Mouse (Mus musculus): ENCODE data around the gene 5730522E02Rik. TPM values are rescaled to one million over a fixed set of nuclear protein-coding genes. Genes with fewer than 3 reads are reported as not detected.
A peak's percentile ranks its signal among the peaks of the same experiment; 100 is the strongest.
"Not testable (repeated sequence)": the region's sequence is repeated elsewhere in the genome, so short reads cannot be mapped to it uniquely, and the experiment has no call there.

Gene 5730522E02Rik
- total RNA-seq (2021): 10 to 100 TPM; 13.9 to 14.0 TPM
- long read RNA-seq, experiment 1, partial matches to known transcripts: 2 of 8 reads
- long read RNA-seq, experiment 1, other reads (novel, unspliced or antisense): 6 of 8 reads
- long read RNA-seq, experiment 2, partial matches to known transcripts: 0 of 5 reads
- long read RNA-seq, experiment 2, other reads (novel, unspliced or antisense): 5 of 5 reads

DNA sequence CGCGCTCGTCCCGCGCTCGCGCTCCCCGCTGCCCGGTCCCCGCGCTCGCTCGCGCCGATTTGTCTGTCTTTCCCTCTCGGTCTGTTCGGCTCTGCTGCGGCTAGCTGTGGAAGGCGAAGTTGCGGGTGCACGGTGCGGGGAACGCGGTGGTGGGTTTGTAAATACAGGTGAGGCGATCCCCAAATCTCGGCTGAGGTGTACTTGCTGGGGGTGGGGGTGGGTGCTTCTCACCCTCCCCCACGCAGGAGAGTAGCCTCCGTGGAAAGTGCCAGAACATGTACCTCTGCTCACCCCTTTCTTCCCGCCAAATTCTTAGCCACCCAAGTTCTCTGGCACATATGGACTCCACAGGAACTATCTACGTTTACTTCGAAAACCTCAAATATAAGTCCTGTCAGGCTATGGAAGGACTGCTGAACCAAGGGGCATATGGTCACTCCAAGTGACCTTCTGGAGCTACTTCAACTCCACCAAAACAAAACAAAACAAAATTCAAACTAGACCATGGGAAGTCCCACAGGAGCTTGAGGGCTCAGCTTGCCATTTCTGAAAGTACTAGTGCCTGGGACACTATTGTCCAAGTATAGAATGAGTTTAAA, at the start of gene 5730522E02Rik:
Gene 5730522E02Rik, minus strand, starts transcription at position 182 of the 599 bp plus-strand sequence.
- DNase-seq (ENCODE audit: low spot score in 2 of 2): no peak
- peak within 1 kb of the TSS; percentile 93 for H3K27ac ChIP-seq
- TF ChIP-seq CTCF (conservative IDR thresholded peaks at IDR 0.05): no peak

DNA sequence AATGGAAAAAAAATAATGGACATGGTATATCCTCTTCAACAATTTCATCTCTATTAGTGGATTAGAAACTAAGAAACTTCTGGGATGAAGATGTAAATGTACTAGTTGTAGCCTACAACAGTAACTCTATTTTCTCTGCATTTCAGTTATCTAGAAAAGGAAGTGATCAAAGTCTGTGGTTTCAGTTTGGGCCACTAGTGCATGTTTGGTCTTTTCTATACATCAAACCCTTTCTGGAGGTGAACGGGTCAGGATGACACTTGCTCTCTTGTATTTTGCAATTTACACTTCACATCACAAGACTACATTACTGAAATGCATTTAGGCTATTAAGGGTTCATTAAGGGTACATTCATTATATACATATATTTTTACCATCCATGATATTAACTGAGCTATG, 26.0 kb upstream of the 5730522E02Rik start:
- no peak for TF ChIP-seq CTCF (conservative IDR thresholded peaks at IDR 0.05)
- DNase-seq (ENCODE audit: low spot score in 2 of 2): no peak
- no peak overlapping the region for H3K27ac ChIP-seq
- H3K4me3 ChIP-seq: no peak overlapping the region

More for the DNA sequence above, at the start of gene 5730522E02Rik:
- H3K4me3 ChIP-seq: peak within 1 kb of the TSS; percentile 75

DNA sequence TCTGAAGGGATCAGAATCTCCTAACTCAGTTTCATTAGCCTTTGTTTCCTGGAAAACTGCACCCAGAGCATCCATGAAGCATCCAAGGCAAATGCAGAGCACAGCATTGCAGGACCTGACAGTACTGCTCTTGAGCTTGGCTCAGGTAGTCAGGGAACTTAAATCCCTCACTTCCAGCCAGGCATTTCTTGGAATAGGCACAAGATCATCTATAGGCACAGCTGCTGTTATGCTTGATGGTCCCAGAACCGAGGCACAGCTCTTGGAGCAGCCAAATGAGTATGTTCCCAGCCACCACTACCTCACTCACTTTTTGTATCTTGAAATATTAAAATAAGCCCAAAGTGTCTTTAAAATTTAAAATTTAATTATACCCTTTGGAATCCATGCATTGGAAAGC, 19.3 kb upstream of the 5730522E02Rik start:
- no peak for TF ChIP-seq CTCF (conservative IDR thresholded peaks at IDR 0.05)
- no peak for DNase-seq (ENCODE audit: low spot score in 2 of 2)
- no peak overlapping the region for H3K27ac ChIP-seq
- no peak overlapping the region for H3K4me3 ChIP-seq

DNA sequence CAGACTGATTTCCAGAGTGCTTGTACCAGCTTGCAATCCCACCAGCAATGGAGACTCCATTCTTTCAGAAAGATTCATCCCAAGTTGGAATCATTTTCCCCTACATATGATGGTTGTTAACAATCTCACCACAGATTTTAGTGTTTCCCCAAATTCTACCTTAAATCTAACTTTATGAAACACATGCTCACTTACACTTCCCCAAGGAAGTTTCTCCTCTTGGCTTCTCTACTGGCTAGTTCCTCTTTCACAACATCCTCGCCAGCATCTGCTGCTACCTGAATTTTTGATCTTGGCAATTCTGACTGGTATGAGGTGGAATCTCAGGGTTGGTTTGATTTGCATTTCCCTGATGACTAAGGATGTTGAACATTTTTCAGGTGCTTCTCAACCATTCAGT, 3.1 kb upstream of the 5730522E02Rik start:
- not testable (repeated sequence) for H3K27ac ChIP-seq; H3K4me3 ChIP-seq; DNase-seq (ENCODE audit: low spot score in 2 of 2)

DNA sequence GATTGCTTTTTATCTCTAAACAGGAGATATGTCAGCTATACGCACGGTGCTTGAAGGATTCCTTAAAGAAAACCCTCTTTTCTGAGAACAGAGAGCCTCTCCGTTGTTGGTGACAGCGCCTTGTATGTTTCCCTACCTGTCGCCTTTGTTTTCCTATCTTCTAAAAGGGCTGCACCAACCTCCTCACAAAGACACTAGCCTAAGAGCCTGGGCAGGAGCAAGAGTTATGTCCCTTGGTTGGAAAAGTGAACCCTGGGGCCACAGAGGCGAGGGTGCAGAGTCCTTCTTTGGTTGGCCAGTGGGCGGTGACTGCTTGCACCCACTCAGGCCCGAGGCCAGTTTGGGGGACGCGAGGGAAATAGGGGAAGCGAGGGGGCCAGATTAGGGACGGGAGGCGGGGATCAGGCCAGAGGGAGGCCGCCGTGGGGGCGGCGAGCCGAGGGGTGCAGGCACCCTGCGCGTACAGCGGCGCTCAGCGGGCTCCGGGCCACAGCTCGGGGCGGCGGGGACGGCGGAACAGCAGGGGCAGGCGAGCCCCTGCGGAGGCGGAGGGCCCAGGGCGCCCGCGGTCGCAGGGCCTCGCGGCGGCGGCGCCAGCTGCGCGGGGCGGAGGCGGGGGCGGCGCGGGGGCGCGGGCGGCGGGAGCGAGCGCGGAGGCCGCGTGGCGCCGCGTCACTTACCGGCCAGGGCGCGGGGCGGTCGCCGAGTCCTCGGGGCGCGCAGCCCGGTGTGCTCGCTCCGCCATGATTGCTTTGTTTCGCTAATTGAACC, 567 bp downstream of the 5730522E02Rik start:
- peak; percentile 30 to 33 for DNase-seq (ENCODE audit: low spot score in 2 of 2)
- Histone ChIP-seq H3K4me3 (peak overlapping the region; percentile 75), H3K27ac (peak overlapping the region; percentile 93)
- TF ChIP-seq CTCF (conservative IDR thresholded peaks at IDR 0.05): no peak

DNA sequence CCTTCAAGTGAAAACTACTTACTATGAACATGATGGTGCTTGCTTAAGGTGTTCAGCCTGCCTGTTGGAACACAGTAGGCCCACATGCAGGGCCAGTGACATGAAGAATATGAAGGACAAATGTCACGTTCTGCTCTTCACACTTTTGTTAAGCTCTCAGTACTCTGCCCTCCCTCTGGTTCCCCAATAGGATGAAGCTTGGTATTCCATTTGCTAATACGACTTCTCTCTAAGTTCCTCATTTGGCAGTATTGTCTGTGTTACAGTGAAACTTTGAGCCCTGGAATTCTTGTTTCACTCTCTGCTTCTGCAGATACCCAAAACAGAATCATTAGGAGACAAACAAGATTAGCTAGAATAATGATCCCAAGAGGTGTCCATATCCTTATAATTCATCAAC, 7.1 kb downstream of the 5730522E02Rik start:
- Histone ChIP-seq H3K27ac (no peak overlapping the region), H3K4me3 (no peak overlapping the region)
- TF ChIP-seq CTCF (conservative IDR thresholded peaks at IDR 0.05): no peak
- DNase-seq (ENCODE audit: low spot score in 2 of 2): no peak

DNA sequence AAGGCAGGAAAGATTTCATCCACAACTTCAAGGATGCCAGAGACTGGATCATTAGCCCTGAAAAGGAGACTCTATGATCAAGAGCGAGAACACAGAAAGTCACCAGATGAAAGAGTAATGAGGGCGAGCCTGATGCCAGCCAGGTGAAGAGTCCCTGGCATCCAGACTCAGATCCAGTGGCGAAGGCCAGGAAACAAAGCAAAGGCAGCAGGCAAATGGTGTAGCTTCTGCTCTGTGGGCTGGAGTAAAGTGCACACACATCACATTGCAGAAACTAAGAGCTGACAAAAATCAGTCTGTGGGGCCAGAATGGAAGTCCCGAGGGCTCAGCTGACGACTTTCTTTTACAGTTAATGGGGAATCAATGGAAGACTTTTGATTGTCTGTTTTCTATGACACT, 7.7 kb downstream of the 5730522E02Rik start:
- no peak for TF ChIP-seq CTCF (conservative IDR thresholded peaks at IDR 0.05)
- Histone ChIP-seq H3K4me3 (no peak overlapping the region), H3K27ac (no peak overlapping the region)
- no peak for DNase-seq (ENCODE audit: low spot score in 2 of 2)

DNA sequence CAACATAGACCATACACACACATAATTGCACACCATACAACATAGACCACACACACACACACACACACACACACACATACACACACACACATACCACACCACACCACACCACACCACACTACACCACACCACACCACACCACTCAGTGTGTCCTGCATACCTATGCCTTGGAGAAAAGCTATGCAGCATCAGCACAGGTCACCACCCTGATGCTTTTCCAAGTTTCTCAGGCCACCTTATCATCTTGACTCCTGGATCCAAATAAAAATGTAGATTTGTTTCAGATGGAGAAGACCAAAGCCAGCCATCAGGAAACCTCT, 8.8 kb downstream of the 5730522E02Rik start:
- Histone ChIP-seq H3K4me3 (no peak overlapping the region), H3K27ac (no peak overlapping the region)
- TF ChIP-seq CTCF (conservative IDR thresholded peaks at IDR 0.05): no peak
- DNase-seq (ENCODE audit: low spot score in 2 of 2): no peak

DNA sequence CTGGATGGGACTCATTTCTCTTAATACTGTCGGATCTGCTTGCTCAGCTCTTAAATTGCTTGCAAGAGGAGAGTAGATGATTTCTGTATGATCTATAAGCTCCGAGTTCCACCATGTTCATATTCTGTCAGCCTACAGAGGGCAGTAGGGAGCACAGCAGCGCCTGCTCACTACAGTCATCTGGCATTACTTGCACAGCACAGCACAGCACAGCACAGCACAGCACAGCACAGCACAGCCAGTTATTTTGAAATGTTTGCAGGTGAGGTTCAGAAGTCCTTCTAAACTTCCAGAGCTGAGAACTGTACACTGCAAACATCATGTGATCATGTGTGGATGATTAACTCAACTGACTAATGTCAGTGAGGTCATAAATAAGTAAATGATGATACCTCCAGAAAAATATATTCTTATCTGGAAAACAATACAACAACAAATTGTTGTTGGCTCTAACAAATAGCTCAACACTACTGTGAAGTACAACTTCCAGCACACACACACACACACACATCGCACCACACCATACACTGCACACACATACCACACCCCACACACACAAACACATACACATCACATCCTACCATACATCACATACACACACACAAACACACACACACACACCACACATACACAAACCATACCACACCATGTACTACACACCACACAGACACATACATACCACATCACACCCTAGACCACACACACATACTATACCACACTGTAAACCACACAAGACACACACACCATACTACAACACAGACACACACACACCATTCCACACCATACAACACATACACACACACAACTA, 9.4 kb downstream of the 5730522E02Rik start:
- peak; percentile 80 for TF ChIP-seq CTCF (conservative IDR thresholded peaks at IDR 0.05)
- H3K27ac ChIP-seq: no peak overlapping the region
- peak in 1 of 2 experiments; percentile 50 for DNase-seq (ENCODE audit: low spot score in 2 of 2)

DNA sequence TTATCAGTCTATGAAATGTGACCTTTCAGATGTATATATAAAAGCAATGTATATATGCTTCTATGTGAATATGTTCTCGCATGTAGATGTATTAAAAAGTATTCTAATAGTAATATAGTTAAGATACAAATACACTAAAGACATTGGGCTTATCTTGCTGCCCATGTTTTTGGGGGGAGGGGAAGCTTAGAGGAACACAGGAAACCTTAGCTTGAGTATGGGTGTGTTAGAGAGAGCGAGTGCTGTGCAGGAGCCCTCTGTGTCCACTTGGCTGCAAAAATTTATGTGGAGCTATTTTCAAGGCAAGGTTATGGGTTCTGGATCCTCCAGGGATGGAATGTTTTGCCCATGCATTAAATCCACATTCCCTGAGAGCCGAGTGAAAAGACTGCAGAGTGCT, 15.1 kb downstream of the 5730522E02Rik start:
- no peak overlapping the region for H3K4me3 ChIP-seq
- no peak overlapping the region for H3K27ac ChIP-seq
- DNase-seq (ENCODE audit: low spot score in 2 of 2): no peak
- TF ChIP-seq CTCF (conservative IDR thresholded peaks at IDR 0.05): no peak

More for the DNA sequence above, 9.4 kb downstream of the 5730522E02Rik start:
- H3K4me3 ChIP-seq: no peak overlapping the region

DNA sequence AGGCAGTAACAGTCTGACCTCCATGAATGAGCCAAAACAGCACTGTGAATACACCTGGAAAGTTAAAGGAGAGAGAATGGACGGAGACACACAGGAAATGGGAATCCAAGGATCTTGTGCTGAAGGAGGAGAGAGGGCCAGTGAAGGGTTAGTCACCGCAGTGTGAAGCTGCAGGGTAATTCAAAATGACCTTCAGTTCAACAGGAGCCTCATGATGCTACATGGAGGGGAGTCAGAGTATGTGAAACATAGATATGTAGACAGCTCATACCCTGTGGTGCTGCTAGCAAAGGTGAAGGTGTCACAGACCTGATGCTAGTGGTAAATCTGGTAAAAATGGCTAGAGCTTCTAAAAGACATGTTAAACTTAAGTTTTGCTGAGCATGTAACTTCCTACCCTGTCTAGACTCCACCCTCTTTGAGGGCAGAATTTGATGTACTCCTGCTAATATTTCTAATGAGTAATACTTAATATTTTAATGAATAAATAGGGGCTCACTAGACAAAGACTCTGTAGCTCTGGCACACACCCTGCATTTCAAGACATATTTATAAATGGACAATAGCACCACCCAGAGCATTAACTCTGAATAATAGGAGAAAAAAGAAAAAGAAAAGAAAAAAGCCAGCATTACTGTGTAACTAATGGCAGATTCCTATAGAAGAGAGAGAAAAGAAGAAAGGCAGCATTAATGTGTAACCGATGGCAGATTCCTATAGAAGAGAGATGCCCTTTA, 23.2 kb downstream of the 5730522E02Rik start:
- Histone ChIP-seq H3K4me3 (no peak overlapping the region), H3K27ac (no peak overlapping the region)
- TF ChIP-seq CTCF (conservative IDR thresholded peaks at IDR 0.05): peak; percentile 65
- no peak for DNase-seq (ENCODE audit: low spot score in 2 of 2)

DNA sequence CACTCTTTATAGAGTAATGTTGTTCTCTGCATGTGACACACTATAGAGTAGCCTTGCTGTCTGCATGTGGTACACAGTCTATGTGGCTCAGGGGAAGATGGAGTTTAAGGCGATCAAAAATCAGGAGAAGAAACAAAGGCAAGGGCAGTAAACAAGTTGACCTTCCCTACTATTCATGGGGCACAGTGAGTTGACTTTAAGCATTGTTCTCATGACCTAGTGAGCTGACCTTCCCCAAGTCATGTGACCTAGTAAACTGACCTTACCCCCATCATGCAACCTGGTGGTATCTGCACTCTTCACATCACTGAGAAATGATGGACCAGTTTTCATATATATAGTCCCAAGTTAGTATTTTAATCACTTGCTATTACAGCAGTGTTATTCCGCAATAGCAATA, 40.0 kb downstream of the 5730522E02Rik start:
- H3K4me3 ChIP-seq: no peak overlapping the region
- H3K27ac ChIP-seq: no peak overlapping the region
- DNase-seq (ENCODE audit: low spot score in 2 of 2): no peak
- TF ChIP-seq CTCF (conservative IDR thresholded peaks at IDR 0.05): no peak
